Mouse (Mus musculus): ENCODE measurements around the gene Olfr1020.

DNA sequence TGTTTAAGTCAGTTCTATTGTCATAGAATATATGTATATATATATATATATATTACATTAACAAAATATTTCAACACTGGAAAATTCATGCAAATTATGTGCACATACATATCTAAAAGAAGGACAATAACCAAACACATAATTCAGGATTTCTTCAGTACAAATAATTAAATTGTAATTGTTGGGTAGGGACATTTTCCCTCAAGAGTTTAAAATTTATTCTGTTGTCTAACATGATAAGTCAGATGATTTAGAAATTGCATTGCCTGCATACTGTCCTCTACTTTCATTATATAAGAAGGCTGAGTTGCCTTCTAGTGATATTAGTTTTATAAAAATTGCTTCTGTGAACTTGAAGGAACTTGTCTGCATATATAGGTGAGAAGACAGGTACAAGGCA lies 28.7 kb upstream of the Olfr1020 start, which contains the start of gene Olfr1018:
- no peak for TF ChIP-seq CTCF (conservative IDR thresholded peaks at IDR 0.05; ENCODE audit: low read length)
- no peak for TF ChIP-seq POU5F1 (IDR thresholded peaks at IDR 0.05; ENCODE audit: borderline replicate concordance, low read length)

All from E14TG2a.4 (cell line).